ENCODE assay signal across 8 mouse cellular contexts in genomic region chr6:135362459-135363159, GRCm38 (mm10). TPM values are rescaled to one million over a fixed set of nuclear protein-coding genes. Genes with fewer than 3 reads are reported as not detected.
A peak's percentile ranks its signal among the peaks of the same experiment; 100 is the strongest.
DNase-seq lines count a peak whose midpoint lies in the region; ATAC-seq and TF ChIP-seq lines count a peak whose summit lies in the region.

TSS of gene Emp1 (plus strand) at chr6:135362545.

- H3K27me3 ChIP-seq in hindbrain, embryonic 13.5 days: no peaks in the 10 kb centered on the region

- H3K4me2 ChIP-seq in hindbrain, embryonic 13.5 days: peak within 1 kb of the TSS; percentile 11; the same call in 1 of the 2 replicates

- H3K9ac ChIP-seq in hindbrain, embryonic 13.5 days: no peak within 1 kb of the TSS

- DNase-seq in ES-CJ7 (ENCODE audit: low read depth, low spot score): peak; percentile 34
- peak; percentile 88 for DNase-seq in adrenal gland, postnatal 10 days
- peak; percentile 74 to 81 for DNase-seq in gastrocnemius, adult 8-10 months (ENCODE audit: low spot score in 2 of 2)
- DNase-seq in left cerebral cortex, adult 2 months (ENCODE audit: extremely low spot score in 1 of 2, low spot score in 2 of 2): peak; percentile 38 to 70
- DNase-seq in right cerebral cortex, postnatal 36 days (ENCODE audit: low spot score in 2 of 2): peak; percentile 36 to 50
- no peak for DNase-seq in embryo, embryonic 10 days (ENCODE audit: low spot score)

- intact Hi-C loops in left cerebral cortex, adult 2 months (cut with DNase I): no loop called here

- ATAC-seq in hindbrain, embryonic 13.5 days (ENCODE audit: low FRiP score): peak; percentile 44; the same call in 1 of the 2 replicates
- 0 out of 2 replicates have a peak, but pooled peaks have one; percentile 53 for ATAC-seq in megakaryocyte-erythroid progenitor cell, adult 5-6 weeks (replicated peaks; ENCODE audit: low FRiP score, low TSS enrichment, poor library complexity, severe bottlenecking)

- TF ChIP-seq CTCF in left cerebral cortex, adult 2 months (IDR thresholded peaks at IDR 0.05): no peak

- no peaks in the 10 kb centered on the region for H3K36me3 ChIP-seq in hindbrain, embryonic 13.5 days

- H3K4me1 ChIP-seq in hindbrain, embryonic 13.5 days (replicated peaks): peaks cover 25% of the 10 kb centered on the region

- H3K4me3 ChIP-seq in hindbrain, embryonic 13.5 days: peak within 1 kb of the TSS; percentile 14
- no peak within 1 kb of the TSS for H3K4me3 ChIP-seq in left cerebral cortex, adult 2 months

- WGBS in hindbrain, embryonic 13.5 days: 39% methylated on average over 13 of the region's 13 CpGs

- peak within 1 kb of the TSS; percentile 40 for H3K27ac ChIP-seq in hindbrain, embryonic 13.5 days
- no peak within 1 kb of the TSS for H3K27ac ChIP-seq in left cerebral cortex, adult 2 months

- no peaks in the 10 kb centered on the region for H3K9me3 ChIP-seq in hindbrain, embryonic 13.5 days

RNA-seq across cellular contexts. Expression of gene Emp1, which starts in this region (rescaled TPM):
- total RNA-seq in adrenal gland, postnatal 10 days (2021): 10 to 100 TPM; 89.8 to 92.9 TPM
- 10 to 100 TPM; 12.3 to 26.2 (median 18.0) TPM for total RNA-seq in gastrocnemius, adult 8-10 months (2022)
- polyA plus RNA-seq in hindbrain, embryonic 13.5 days (2015; fragmentation: Nextera tagmentation; extraction: Ambion mirVana): 11.1 and 12.2 TPM in 2 replicates
- 1 to 10 TPM; 2.6 TPM for total RNA-seq in left cerebral cortex, adult 2 months (2021)
- 1.1 and 2.0 TPM in 2 replicates for total RNA-seq in megakaryocyte-erythroid progenitor cell, adult 5-6 weeks (2014; fragmentation: Nextera tagmentation)
- total RNA-seq in megakaryocyte-erythroid progenitor cell, adult 5-6 weeks (2017): 0.66 TPM in 1 of 2 replicates, not detected in the other
